Mouse (Mus musculus): ENCODE results near the gene 6430548M08Rik. TPM values are rescaled to one million over a fixed set of nuclear protein-coding genes. Genes with fewer than 3 reads are reported as not detected.

The 6430548M08Rik gene
- polyA plus RNA-seq, 1 experiment from 2014 or later, result 3.3 TPM

- WGBS, result 24% methylated on average over 4 of the region's 4 CpGs
- ATAC-seq (ENCODE audit: low FRiP score, low read depth), result no peak
- Histone ChIP-seq H3K4me1 (peaks cover 39% of the 10 kb centered on the region), H3K4me2 (replicated peaks) (0 out of 2 replicates have a peak overlapping the region, but pooled peaks have one; percentile 55), H3K9me3 (no peaks in the 10 kb centered on the region), H3K27me3 (peaks cover 42% of the 10 kb centered on the region), H3K4me3 (no peak overlapping the region), H3K9ac (0 out of 2 replicates have a peak overlapping the region, but pooled peaks have one; percentile 20), H3K36me3 (no peaks in the 10 kb centered on the region), H3K27ac (no peak overlapping the region; the same call in 1 of the 2 replicates)
Measured at GRCm38 (mm10) chr8:120176605-120177004, 62.7 kb downstream of the 6430548M08Rik start.

GRCm38 (mm10) chr8:120177318-120178123 lies 63.6 kb downstream of the 6430548M08Rik start, which contains the start of gene Fam92b:
Fam92b (minus strand) TSS chr8:120177466.
- under 1% methylated on average over 23 of the region's 26 CpGs for WGBS
- peaks cover 42% of the 10 kb centered on the region for H3K27me3 ChIP-seq
- H3K27ac ChIP-seq, result no peak within 1 kb of the TSS; the same call in 1 of the 2 replicates
- ATAC-seq (ENCODE audit: low FRiP score, low read depth), result peak; percentile 57
- no peaks in the 10 kb centered on the region for H3K36me3 ChIP-seq
- peaks cover 39% of the 10 kb centered on the region for H3K4me1 ChIP-seq
- H3K4me3 ChIP-seq, result peak within 1 kb of the TSS; percentile 14; the same call in 1 of the 2 replicates
- H3K9ac ChIP-seq, result peak within 1 kb of the TSS; percentile 39
- H3K9me3 ChIP-seq, result no peaks in the 10 kb centered on the region
- H3K4me2 ChIP-seq (replicated peaks), result peak within 1 kb of the TSS; percentile 55

GRCm38 (mm10) chr8:120178124-120178514 lies 64.2 kb downstream of the 6430548M08Rik start:
- Histone ChIP-seq H3K9me3 (no peaks in the 10 kb centered on the region), H3K4me2 (replicated peaks) (peak overlapping the region; percentile 55), H3K4me1 (peaks cover 39% of the 10 kb centered on the region), H3K27me3 (peaks cover 37% of the 10 kb centered on the region), H3K4me3 (no peak overlapping the region), H3K36me3 (no peaks in the 10 kb centered on the region), H3K9ac (peak overlapping the region; percentile 39), H3K27ac (no peak overlapping the region)
- ATAC-seq (ENCODE audit: low FRiP score, low read depth), result no peak
- WGBS, result 12% methylated on average over 10 of the region's 10 CpGs

GRCm38 (mm10) chr8:120179027-120179431 lies 65.1 kb downstream of the 6430548M08Rik start:
- H3K9me3 ChIP-seq, result no peaks in the 10 kb centered on the region
- under 1% methylated on average over 10 of the region's 10 CpGs for WGBS
- peak overlapping the region; percentile 28; the same call in 1 of the 2 replicates for H3K4me3 ChIP-seq
- H3K36me3 ChIP-seq, result no peaks in the 10 kb centered on the region
- no peak overlapping the region for H3K9ac ChIP-seq
- H3K27ac ChIP-seq, result no peak overlapping the region
- peaks cover 41% of the 10 kb centered on the region for H3K4me1 ChIP-seq
- ATAC-seq (ENCODE audit: low FRiP score, low read depth), result peak; percentile 73
- H3K27me3 ChIP-seq, result peaks cover 35% of the 10 kb centered on the region
- peak overlapping the region; percentile 55 for H3K4me2 ChIP-seq (replicated peaks)

- no peak overlapping the region for H3K4me2 ChIP-seq (replicated peaks)
- peaks cover 56% of the 10 kb centered on the region for H3K4me1 ChIP-seq
- no peak overlapping the region for H3K9ac ChIP-seq
- no peak for ATAC-seq (ENCODE audit: low FRiP score, low read depth)
- WGBS, result 45% methylated on average over 7 of the region's 7 CpGs
- H3K27ac ChIP-seq, result no peak overlapping the region
- no peak overlapping the region for H3K4me3 ChIP-seq
- H3K27me3 ChIP-seq, result peaks cover 20% of the 10 kb centered on the region
- H3K9me3 ChIP-seq, result no peaks in the 10 kb centered on the region
- H3K36me3 ChIP-seq, result no peaks in the 10 kb centered on the region
Measured at GRCm38 (mm10) chr8:120180445-120180970, 66.6 kb downstream of the 6430548M08Rik start.

- H3K27me3 ChIP-seq, result peaks cover 12% of the 10 kb centered on the region
- H3K36me3 ChIP-seq, result no peaks in the 10 kb centered on the region
- H3K4me1 ChIP-seq, result peaks cover 63% of the 10 kb centered on the region
- ATAC-seq (ENCODE audit: low FRiP score, low read depth), result no peak
- H3K4me2 ChIP-seq (replicated peaks), result no peak overlapping the region
- H3K4me3 ChIP-seq, result no peak overlapping the region
- H3K9me3 ChIP-seq, result no peaks in the 10 kb centered on the region
- no peak overlapping the region for H3K9ac ChIP-seq
- no peak overlapping the region for H3K27ac ChIP-seq
- WGBS, result 86% methylated on average over 5 of the region's 5 CpGs
Measured at GRCm38 (mm10) chr8:120181274-120181673, 67.3 kb downstream of the 6430548M08Rik start.

GRCm38 (mm10) chr8:120181861-120182414 lies 68.0 kb downstream of the 6430548M08Rik start:
- Histone ChIP-seq H3K27me3 (peaks cover 7% of the 10 kb centered on the region), H3K4me2 (replicated peaks) (no peak overlapping the region), H3K27ac (no peak overlapping the region), H3K4me3 (no peak overlapping the region), H3K9ac (no peak overlapping the region), H3K36me3 (no peaks in the 10 kb centered on the region), H3K4me1 (peaks cover 63% of the 10 kb centered on the region), H3K9me3 (no peaks in the 10 kb centered on the region)
- WGBS, result 74% methylated on average over 4 of the region's 4 CpGs
- no peak for ATAC-seq (ENCODE audit: low FRiP score, low read depth)

- peak overlapping the region; percentile 28; the same call in 1 of the 2 replicates for H3K4me2 ChIP-seq (replicated peaks)
- H3K4me1 ChIP-seq, result peaks cover 49% of the 10 kb centered on the region
- WGBS, result 20% methylated on average over 9 of the region's 9 CpGs
Measured at GRCm38 (mm10) chr8:120184366-120184765, 70.4 kb downstream of the 6430548M08Rik start.

GRCm38 (mm10) chr8:120184850-120185792 lies 71.2 kb downstream of the 6430548M08Rik start:
- peak overlapping the region; percentile 48 for H3K4me2 ChIP-seq (replicated peaks)
- peak; percentile 57; the same call in 1 of the 2 replicates for ATAC-seq (ENCODE audit: low FRiP score, low read depth)
- H3K27me3 ChIP-seq, result no peaks in the 10 kb centered on the region
- peak overlapping the region; percentile 55; the same call in 1 of the 2 replicates for H3K9ac ChIP-seq
- no peaks in the 10 kb centered on the region for H3K36me3 ChIP-seq
- no peak overlapping the region for H3K4me3 ChIP-seq
- peak overlapping the region; percentile 85 for H3K27ac ChIP-seq
- H3K4me1 ChIP-seq, result peaks cover 53% of the 10 kb centered on the region
- H3K9me3 ChIP-seq, result no peaks in the 10 kb centered on the region
- WGBS, result 18% methylated on average over 17 of the region's 17 CpGs

More at GRCm38 (mm10) chr8:120184366-120184765, 70.4 kb downstream of the 6430548M08Rik start:
- no peaks in the 10 kb centered on the region for H3K27me3 ChIP-seq
- H3K4me3 ChIP-seq, result no peak overlapping the region
- H3K27ac ChIP-seq, result peak overlapping the region; percentile 73; the same call in 1 of the 2 replicates
- no peaks in the 10 kb centered on the region for H3K36me3 ChIP-seq
- H3K9ac ChIP-seq, result no peak overlapping the region
- H3K9me3 ChIP-seq, result no peaks in the 10 kb centered on the region
- ATAC-seq (ENCODE audit: low FRiP score, low read depth), result peak; percentile 70

- H3K27me3 ChIP-seq, result no peaks in the 10 kb centered on the region
- no peak overlapping the region for H3K9ac ChIP-seq
- H3K4me1 ChIP-seq, result peaks cover 59% of the 10 kb centered on the region
- no peaks in the 10 kb centered on the region for H3K36me3 ChIP-seq
- WGBS, result 66% methylated on average over 8 of the region's 8 CpGs
- H3K4me3 ChIP-seq, result no peak overlapping the region
- ATAC-seq (ENCODE audit: low FRiP score, low read depth), result no peak
- H3K27ac ChIP-seq, result no peak overlapping the region; the same call in 1 of the 2 replicates
- no peak overlapping the region for H3K4me2 ChIP-seq (replicated peaks)
- H3K9me3 ChIP-seq, result no peaks in the 10 kb centered on the region
Measured at GRCm38 (mm10) chr8:120186454-120186853, 72.5 kb downstream of the 6430548M08Rik start.

- Histone ChIP-seq H3K27ac (no peak overlapping the region), H3K4me3 (no peak overlapping the region), H3K36me3 (no peaks in the 10 kb centered on the region), H3K27me3 (no peaks in the 10 kb centered on the region), H3K4me1 (peaks cover 65% of the 10 kb centered on the region), H3K9me3 (no peaks in the 10 kb centered on the region), H3K9ac (no peak overlapping the region), H3K4me2 (replicated peaks) (no peak overlapping the region)
- 85% methylated on average over 6 of the region's 6 CpGs for WGBS
- ATAC-seq (ENCODE audit: low FRiP score, low read depth), result no peak
Measured at GRCm38 (mm10) chr8:120188510-120188909, 74.6 kb downstream of the 6430548M08Rik start.

Data from limb, embryonic 13.5 days (tissue).